Mouse (Mus musculus) myocyte (in vitro differentiated cells): ENCODE results near the gene Sidt1. TPM values are rescaled to one million over a fixed set of nuclear protein-coding genes. Genes with fewer than 3 reads are reported as not detected.

Experiments
- H3K27me3 ChIP-seq: one replicate; pipeline ENCODE4 v1.6.1; 2011; ENCODE audit not compliant: control insufficient read depth, insufficient read depth, insufficient read length
- H3K36me3 ChIP-seq: one replicate; pipeline ENCODE4 v1.6.1; 2011; ENCODE audit not compliant: control insufficient read depth, insufficient read depth
- H3K4me2 ChIP-seq: one replicate; pipeline ENCODE4 v1.6.1; 2011; ENCODE audit warnings: low read depth, control low read depth
- H3K4me3 ChIP-seq: one replicate; pipeline ENCODE4 v1.5.1; 2011; ENCODE audit warnings: mild to moderate bottlenecking, control low read depth, moderate library complexity
- H3K79me2 ChIP-seq: one replicate; pipeline ENCODE4 v1.6.1; 2011; ENCODE audit not compliant: control insufficient read depth, insufficient read depth
- H3ac ChIP-seq: one replicate; pipeline ENCODE4 v1.6.1; 2011; ENCODE audit not compliant: control insufficient read depth, insufficient read length
- CEBPB ChIP-seq: IDR thresholded peaks from 2 replicates; pipeline ENCODE4 v1.6.1; 2011; ENCODE audit warnings: mild to moderate bottlenecking, moderate library complexity; ENCODE audit not compliant: poor library complexity, insufficient read depth, severe bottlenecking
- E2F4 ChIP-seq: IDR thresholded peaks from one replicate; pipeline ENCODE4 v1.6.1; 2011; ENCODE audit warnings: mild to moderate bottlenecking, control low read depth, moderate library complexity; ENCODE audit not compliant: insufficient read depth
- MAX ChIP-seq: IDR thresholded peaks from one replicate; pipeline ENCODE4 v1.6.1; 2011; ENCODE audit warnings: low read depth, mild to moderate bottlenecking, control low read depth
- MYOD1 ChIP-seq, 3 experiments: IDR thresholded peaks; one replicate each; pipeline ENCODE4 v1.6.1; 2011; ENCODE audit warnings: control low read depth in 2 of 3, low read depth in 2 of 3, mild to moderate bottlenecking in 2 of 3, moderate library complexity in 1 of 3; ENCODE audit not compliant: insufficient read length in 2 of 3, control insufficient read depth in 1 of 3
- MYOG ChIP-seq, 3 experiments: IDR thresholded peaks; one replicate each; pipeline ENCODE4 v1.6.1; 2011; ENCODE audit warnings: control low read depth in 2 of 3, low read depth in 2 of 3, mild to moderate bottlenecking in 2 of 3; ENCODE audit not compliant: insufficient read length in 2 of 3, control insufficient read depth in 1 of 3, insufficient read depth in 1 of 3
- POLR2A ChIP-seq: IDR thresholded peaks from one replicate; pipeline ENCODE4 v1.6.1; 2011; ENCODE audit warnings: low read depth, mild to moderate bottlenecking, control low read depth, moderate library complexity; ENCODE audit not compliant: insufficient read length
- POLR2AphosphoS2 ChIP-seq: IDR thresholded peaks from one replicate; pipeline ENCODE4 v1.6.1; 2011; ENCODE audit warnings: low read depth, control low read depth; ENCODE audit not compliant: insufficient read length
- REST ChIP-seq: IDR thresholded peaks from one replicate; pipeline ENCODE4 v1.6.1; 2011; ENCODE audit warnings: mild to moderate bottlenecking, control low read depth, moderate library complexity; ENCODE audit not compliant: insufficient read depth, insufficient read length
- SRF ChIP-seq: IDR thresholded peaks from one replicate; pipeline ENCODE4 v1.6.1; 2011; ENCODE audit warnings: low read depth; ENCODE audit not compliant: control insufficient read depth, insufficient read length
- TCF12 ChIP-seq: IDR thresholded peaks from one replicate; pipeline ENCODE4 v1.6.1; 2011; ENCODE audit warnings: mild to moderate bottlenecking, control low read depth; ENCODE audit not compliant: poor library complexity, insufficient read depth, severe bottlenecking
- TCF3 ChIP-seq: IDR thresholded peaks from one replicate; pipeline ENCODE4 v1.6.1; 2011; ENCODE audit warnings: low read depth, control low read depth; ENCODE audit not compliant: insufficient read length
- USF1 ChIP-seq: IDR thresholded peaks from one replicate; pipeline ENCODE4 v1.6.1; 2011; ENCODE audit warnings: low read depth, mild to moderate bottlenecking, control low read depth, moderate library complexity
- polyA plus RNA-seq: library from polyadenylated mRNA; unstranded; fragments of >200 nt; fragmentation: generic; extraction: Trizol; gene quantifications from one replicate; pipeline ENCODE4 v1.2.1, GENCODE M21; 2012; ENCODE audit warnings: missing spikeins

Gene Sidt1
- polyA plus RNA-seq, 1 experiment = not detected

GRCm38 (mm10) chr16:44280806-44281205, 52.2 kb downstream of the Sidt1 start:
- Histone ChIP-seq H3K27me3 (no peaks in the 10 kb centered on the region), H3K4me3 (no peak overlapping the region), H3K4me2 (no peak overlapping the region), H3K36me3 (no peaks in the 10 kb centered on the region), H3K79me2 (no peaks in the 10 kb centered on the region), H3ac (no peak overlapping the region)
- TF ChIP-seq MAX (no peak), SRF (no peak), MYOG (IDR thresholded peaks at IDR 0.05; ENCODE audit: control insufficient read depth in 1 of 3, insufficient read depth in 1 of 3, insufficient read length in 2 of 3, low read depth in 2 of 3) (no peak), TCF12 (no peak)

- no peak overlapping the region for H3K4me2 ChIP-seq
- H3ac ChIP-seq = no peak overlapping the region
- no peaks in the 10 kb centered on the region for H3K79me2 ChIP-seq
- no peak overlapping the region for H3K4me3 ChIP-seq
- TF ChIP-seq REST = no peak
- TF ChIP-seq USF1 = no peak
- TF ChIP-seq MYOD1 (IDR thresholded peaks at IDR 0.05; ENCODE audit: control insufficient read depth in 1 of 3, insufficient read length in 2 of 3, low read depth in 2 of 3) = no peak
- no peak for TF ChIP-seq POLR2A
- no peak for TF ChIP-seq MYOG (IDR thresholded peaks at IDR 0.05; ENCODE audit: control insufficient read depth in 1 of 3, insufficient read depth in 1 of 3, insufficient read length in 2 of 3, low read depth in 2 of 3)
- no peak for TF ChIP-seq POLR2AphosphoS2
- no peak for TF ChIP-seq MAX
- TF ChIP-seq TCF3 = no peak
- no peaks in the 10 kb centered on the region for H3K27me3 ChIP-seq
- no peaks in the 10 kb centered on the region for H3K36me3 ChIP-seq
These were observed 55.8 kb downstream of the Sidt1 start for GRCm38 (mm10) chr16:44277212-44277611.

DNA sequence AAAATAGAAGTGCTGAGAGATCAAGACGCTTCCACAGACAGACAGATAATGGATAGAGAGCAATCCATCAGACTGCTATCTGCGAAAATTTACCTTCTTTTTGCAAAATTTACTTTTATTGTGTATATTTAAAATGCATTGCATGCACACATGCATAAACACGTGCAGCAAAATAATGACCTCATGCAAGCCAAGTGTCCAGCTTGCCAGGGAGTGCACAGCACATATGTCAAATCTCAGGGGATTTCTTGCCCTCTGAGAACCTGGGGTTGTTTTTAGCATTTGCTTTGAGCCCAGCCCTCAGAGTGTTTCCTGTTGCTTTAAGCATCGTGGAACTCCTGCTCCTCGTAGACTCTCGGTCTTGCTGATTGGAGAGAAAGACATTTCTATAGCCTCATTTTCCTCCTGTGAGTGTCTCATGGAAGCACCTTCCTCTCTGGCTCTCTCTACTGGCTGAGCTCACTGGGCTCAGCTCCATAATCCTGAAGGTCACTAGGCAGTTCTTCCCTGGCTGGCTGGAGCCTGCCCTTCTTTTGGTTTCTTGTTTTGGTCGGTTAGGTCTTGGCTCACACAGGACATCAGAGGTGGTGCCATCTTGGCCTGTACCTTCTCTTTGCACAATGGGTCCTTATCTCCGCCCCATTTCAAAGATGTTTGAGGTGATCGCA, 61.5 kb downstream of the Sidt1 start:
- H3K36me3 ChIP-seq = no peaks in the 10 kb centered on the region
- TF ChIP-seq E2F4 (no peak), MYOG (IDR thresholded peaks at IDR 0.05; ENCODE audit: control insufficient read depth in 1 of 3, insufficient read depth in 1 of 3, insufficient read length in 2 of 3, low read depth in 2 of 3) (no peak), MAX (no peak), USF1 (no peak), SRF (no peak), TCF3 (no peak), TCF12 (no peak), CEBPB (no peak)
- H3K79me2 ChIP-seq = no peaks in the 10 kb centered on the region

GRCm38 (mm10) chr16:44270606-44271005, 62.4 kb downstream of the Sidt1 start:
- Histone ChIP-seq H3K79me2 (no peaks in the 10 kb centered on the region), H3K27me3 (no peaks in the 10 kb centered on the region), H3K4me2 (no peak overlapping the region), H3K4me3 (no peak overlapping the region), H3ac (no peak overlapping the region), H3K36me3 (no peaks in the 10 kb centered on the region)
- no peak for TF ChIP-seq CEBPB
- TF ChIP-seq TCF3 = no peak
- TF ChIP-seq MAX = no peak
- no peak for TF ChIP-seq USF1
- no peak for TF ChIP-seq REST
- no peak for TF ChIP-seq POLR2AphosphoS2

More for the DNA sequence above, 61.5 kb downstream of the Sidt1 start:
- H3ac ChIP-seq = no peak overlapping the region
- H3K27me3 ChIP-seq = no peaks in the 10 kb centered on the region
- H3K4me3 ChIP-seq = no peak overlapping the region
- no peak overlapping the region for H3K4me2 ChIP-seq

DNA sequence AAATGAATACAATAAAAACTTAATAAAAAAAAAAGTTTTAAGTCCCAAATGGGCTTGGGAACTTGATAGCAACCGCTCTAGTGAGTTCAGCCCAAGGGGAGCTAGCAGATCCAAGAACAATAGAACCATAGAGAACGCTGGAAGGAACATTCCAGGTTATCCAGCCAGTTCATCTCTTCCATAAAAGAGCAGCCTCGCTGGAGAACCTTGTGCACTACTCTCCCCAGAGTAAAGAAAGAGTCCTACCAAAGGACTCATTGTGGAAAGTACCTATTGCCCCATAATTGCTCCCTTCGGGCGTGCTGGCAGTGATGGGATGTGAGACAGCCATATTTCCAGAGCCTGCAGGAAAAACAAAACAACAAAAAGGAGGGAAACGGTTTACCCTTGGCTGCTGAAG, 63.4 kb downstream of the Sidt1 start:
- H3K79me2 ChIP-seq = no peaks in the 10 kb centered on the region
- TF ChIP-seq REST (no peak), E2F4 (no peak), POLR2A (no peak), SRF (no peak), MAX (no peak), USF1 (no peak), TCF3 (no peak), TCF12 (no peak), MYOG (IDR thresholded peaks at IDR 0.05; ENCODE audit: control insufficient read depth in 1 of 3, insufficient read depth in 1 of 3, insufficient read length in 2 of 3, low read depth in 2 of 3) (no peak)
- H3K36me3 ChIP-seq = no peaks in the 10 kb centered on the region
- no peak overlapping the region for H3ac ChIP-seq
- H3K27me3 ChIP-seq = no peaks in the 10 kb centered on the region
- no peak overlapping the region for H3K4me3 ChIP-seq
- H3K4me2 ChIP-seq = no peak overlapping the region
